Mouse (Mus musculus) stomach, postnatal 0 days (tissue): ENCODE results near the gene Hist1h2bq.

Experiments used
- CTCF ChIP-seq: IDR thresholded peaks from 2 replicates; pipeline ENCODE4 v1.5.1; 2016; ENCODE audit warnings: antibody characterized with exemption, low read depth, mild to moderate bottlenecking, moderate library complexity
- EP300 ChIP-seq: optimal IDR thresholded peaks from 2 replicates; pipeline ENCODE3; 2016; ENCODE audit warnings: antibody characterized with exemption

- TF ChIP-seq CTCF (no peak), EP300 (no peak)
These were observed 42.4 kb upstream of the Hist1h2bq start for GRCm38 (mm10) chr13:21852215-21852945.
